Mouse (Mus musculus): ENCODE results near the gene Gm9945.

Gm9945 gene

DNA sequence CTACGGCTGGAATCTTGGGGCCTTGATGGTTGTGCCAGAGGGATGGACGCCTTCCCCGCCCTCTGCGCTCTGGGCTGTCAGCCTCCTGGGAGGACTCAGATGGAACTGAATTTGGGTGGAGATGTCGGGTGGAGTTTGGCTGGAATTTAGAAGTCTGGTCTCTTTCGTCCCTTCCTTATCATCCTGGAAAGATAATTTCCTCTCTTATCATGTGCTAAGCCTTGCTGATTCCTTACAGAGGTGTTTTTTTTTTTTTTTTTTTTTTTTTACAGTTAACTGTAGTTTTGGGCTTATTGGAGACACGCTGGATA, 41.8 kb downstream of the Gm9945 start:
- no peak for DNase-seq (ENCODE audit: low read depth in 2 of 2, low spot score in 2 of 2)

DNA sequence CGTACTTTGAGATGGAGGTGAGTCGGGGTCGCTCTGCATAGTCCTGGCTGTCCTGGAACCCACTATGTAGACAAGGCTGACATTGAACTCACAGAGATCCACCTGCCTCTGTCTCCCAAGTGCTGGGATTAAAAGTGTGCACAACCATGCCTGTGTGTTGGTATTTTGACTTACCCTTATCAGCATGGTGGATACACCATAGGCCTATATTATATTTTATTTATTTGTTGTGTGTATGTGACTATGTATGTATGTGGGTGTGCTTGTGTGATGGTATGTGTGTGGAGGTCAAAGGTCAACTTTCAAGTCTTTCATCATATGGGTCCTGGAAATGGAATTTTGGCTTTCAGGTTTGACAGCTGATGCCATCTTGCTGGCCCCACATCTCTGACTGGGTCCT, 42.4 kb downstream of the Gm9945 start:
- DNase-seq (ENCODE audit: low read depth in 2 of 2, low spot score in 2 of 2): no peak

DNA sequence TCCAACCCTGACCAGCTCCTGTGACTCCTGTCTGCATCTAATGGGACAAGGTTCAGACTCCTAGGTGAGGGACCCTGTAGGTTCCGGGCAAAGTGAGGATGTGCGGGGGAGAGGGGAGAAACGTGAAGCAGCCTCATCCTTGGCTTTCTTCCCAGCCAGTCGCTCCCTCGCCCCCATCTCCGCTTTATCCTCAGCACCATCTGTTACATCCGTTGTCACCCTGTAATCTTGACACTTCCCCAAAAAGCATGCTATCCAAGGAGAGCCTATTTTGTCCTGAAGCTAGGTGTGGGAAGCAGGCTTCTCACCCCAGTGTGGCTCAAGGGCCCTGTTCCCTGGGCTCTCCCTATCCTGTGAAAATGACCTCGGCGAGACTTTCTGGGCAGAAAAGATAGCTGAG, 43.0 kb downstream of the Gm9945 start:
- no peak for DNase-seq (ENCODE audit: low read depth in 2 of 2, low spot score in 2 of 2)

DNA sequence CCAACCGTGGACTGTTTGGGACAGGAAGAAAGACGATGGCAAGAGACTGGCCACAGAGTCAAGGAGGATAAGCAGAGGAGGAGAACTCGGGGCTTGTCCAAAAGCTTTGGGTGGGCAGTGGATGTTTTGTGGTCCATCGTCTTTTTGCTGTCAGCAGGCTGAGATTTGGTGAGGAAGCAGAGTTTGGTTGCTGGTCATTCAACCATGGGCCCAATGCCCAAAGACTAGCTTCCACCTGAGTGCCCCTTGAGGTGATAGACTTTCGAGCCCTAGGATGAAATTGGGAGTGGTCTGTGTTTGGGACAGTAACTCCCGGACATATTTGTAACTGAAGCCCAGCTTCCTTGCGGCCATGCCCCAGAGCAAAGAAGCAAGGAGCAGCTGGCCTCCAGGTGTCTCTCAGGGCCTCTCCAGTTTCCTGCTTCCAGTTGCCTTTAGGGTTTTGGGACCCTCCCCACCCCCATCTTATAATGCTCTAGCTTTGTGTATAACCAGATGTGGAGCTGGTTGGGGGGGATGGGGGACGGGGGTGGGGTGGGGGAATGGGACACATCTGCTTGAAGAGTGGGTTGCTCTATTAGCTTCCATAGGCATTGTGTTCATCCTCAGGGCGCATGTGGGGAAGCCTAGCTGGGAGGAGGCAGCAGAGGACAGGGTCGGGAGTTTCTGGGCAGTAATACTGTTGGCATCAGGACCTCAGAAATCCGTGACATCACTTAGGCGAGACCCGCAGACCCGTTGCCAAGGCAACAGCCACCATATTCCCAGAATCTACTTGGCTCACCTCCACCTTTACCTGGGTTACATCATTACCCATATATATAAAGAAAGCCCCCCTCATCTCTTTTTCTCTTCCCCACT, 43.8 kb downstream of the Gm9945 start:
- no peak for DNase-seq (ENCODE audit: low read depth in 2 of 2, low spot score in 2 of 2)

DNA sequence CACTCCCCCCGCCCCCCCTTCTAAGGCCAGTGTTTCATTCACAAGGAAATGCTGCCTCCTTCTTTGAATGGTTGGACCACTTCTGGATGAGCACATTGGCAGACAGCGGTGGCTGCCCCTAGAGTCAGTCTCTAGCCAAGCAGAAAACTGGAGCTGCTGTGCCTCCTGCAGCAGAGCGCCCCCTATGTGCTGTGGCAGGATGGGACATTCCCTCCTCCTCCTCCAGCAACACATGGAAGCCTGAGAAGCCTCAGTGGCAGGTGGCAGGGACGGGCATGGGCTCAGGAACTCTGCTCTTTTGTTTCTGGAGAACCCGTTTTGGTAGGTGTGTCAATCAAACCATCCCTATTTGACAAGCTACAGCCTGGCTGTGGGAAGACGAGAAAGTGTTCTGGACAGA, 44.9 kb downstream of the Gm9945 start:
- peak in 1 of 2 experiments; percentile 5 for DNase-seq (ENCODE audit: low read depth in 2 of 2, low spot score in 2 of 2)

DNA sequence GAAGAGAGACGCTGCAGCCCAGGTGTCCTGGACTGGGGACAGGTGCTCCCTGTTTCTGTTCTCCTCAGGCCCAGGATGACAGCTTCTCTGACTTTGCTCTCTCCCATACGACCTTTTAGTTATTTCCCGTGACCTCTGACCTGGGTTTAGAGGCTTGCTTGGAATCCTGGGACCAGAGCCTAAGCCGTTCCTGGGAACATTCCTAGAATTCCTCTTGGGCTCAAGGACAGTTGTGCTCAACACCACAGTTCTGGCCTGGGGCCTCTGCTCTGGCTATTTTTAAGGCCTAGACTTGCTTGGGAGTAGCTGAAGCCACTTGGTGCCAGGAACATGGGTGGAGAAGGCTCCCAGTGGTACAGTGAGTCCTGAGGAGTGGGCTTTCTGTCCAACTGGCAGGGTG, 45.5 kb downstream of the Gm9945 start:
- no peak for DNase-seq (ENCODE audit: low read depth in 2 of 2, low spot score in 2 of 2)

DNA sequence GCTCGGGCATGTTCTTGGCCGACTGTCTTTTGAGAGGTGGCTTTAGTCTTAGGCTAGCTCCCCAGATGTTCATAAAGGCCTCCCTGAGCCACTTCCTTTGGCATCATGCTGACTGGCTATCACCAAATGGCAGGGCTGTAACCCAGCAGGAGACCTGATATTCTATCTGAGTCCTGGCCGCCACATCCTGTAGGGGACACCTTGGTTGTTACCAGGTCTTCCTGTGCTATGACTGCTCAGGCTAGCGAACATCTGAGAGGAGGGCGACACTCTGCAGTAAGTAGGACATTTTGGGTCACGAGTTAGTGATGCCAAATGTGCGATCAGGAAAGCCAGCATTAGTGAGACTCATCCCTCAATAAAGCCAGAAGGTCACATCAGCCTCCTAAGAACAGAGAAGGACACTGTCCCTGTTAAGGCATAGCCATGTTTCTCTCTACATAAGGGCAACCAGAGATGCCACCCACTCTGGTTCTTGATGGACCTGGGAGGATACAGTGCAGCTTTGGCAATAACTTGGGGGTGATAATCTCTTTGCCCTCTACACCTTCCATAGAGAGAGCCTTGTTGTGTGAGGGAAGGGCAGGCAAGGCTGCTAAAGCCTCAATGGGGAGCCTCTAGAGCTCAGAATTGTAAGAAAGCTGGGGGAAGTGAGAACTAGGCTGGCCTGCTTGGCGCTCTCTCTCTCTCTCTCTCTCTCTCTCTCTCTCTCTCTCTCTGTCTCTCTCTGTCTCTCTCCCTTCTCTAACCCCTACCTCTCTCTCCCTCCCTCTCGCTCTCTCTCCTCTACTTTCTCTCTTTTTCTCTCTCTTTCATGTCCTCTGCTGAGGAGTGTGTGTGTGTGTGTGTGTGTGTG, 48.7 kb downstream of the Gm9945 start:
- DNase-seq (ENCODE audit: low read depth in 2 of 2, low spot score in 2 of 2): no peak

DNA sequence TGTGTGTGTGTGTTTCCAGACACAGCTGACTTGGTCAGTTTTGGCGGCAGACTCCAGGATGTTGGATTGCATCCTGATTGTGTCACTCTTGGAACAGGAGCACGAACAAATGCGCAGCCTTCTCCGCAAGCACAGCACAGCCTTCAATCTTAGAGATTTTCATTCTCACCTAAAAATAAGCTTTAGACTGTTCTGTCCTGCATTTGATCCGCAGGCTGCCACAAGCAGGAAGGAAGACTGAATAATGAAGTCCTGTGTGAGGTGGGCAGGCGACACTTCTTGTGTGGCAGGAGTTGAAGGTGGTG, 49.2 kb downstream of the Gm9945 start:
- no peak for DNase-seq (ENCODE audit: low read depth in 2 of 2, low spot score in 2 of 2)

DNA sequence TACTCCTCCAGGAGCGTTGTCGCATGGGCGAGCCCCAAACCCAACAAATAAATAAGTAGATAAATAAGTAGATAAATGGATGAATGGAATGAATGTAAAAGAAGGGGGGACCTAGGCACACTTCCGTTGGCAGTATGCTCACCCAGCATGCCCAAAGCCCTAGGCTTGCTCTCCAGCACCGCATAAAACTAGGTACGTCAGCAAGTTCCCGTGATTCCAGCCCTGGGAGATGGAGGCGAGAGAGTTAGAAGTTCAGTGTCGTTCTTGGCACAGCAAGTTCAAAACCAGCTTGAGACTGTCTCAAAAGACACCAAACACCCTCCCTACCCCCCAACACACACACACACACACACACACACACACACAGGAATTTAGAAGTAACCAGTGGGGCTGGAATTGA, 50.0 kb downstream of the Gm9945 start:
- no peak for DNase-seq (ENCODE audit: low read depth in 2 of 2, low spot score in 2 of 2)
